7 mouse cellular contexts compared by ENCODE assay signal in the genomic region with DNA sequence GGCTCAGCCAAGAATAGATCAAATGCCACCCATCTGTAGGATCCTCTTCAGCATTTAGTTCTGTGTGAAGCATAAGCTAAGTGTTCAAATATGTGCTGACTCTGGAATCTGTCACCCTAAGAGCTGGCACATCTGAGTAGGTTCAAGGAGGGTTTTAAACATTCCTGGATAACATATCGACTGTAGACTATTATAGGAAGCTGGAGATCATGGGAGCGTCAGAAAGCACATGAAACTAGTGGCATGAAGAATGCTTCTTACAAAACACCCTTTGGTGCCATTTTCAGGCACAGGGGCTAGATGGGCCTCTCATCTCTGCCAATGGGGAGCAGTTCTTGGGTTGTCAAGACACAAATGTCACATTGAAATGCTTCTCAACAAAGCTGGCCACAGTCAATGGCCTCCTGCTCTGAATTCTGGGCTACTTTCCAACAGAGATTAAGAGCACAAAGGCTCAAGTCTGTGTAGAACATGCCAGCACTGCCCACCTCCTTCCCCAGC. TPM values are rescaled to one million over a fixed set of nuclear protein-coding genes. Genes with fewer than 3 reads are reported as not detected.
DNase-seq lines count a peak whose midpoint lies in the region; ATAC-seq lines count a peak whose summit lies in the region.

No protein-coding gene starts in this region.

- no peak overlapping the region for H3K4me3 ChIP-seq in forebrain, embryonic 14.5 days (ENCODE audit: low read depth, low read length)
- H3K4me3 ChIP-seq in intestine, embryonic 16.5 days (ENCODE audit: low read length), result no peak overlapping the region
- no peak overlapping the region for H3K4me3 ChIP-seq in midbrain, embryonic 12.5 days

- H3K4me2 ChIP-seq in forebrain, embryonic 14.5 days (ENCODE audit: low read length), result peak overlapping the region; percentile 40; the same call in 1 of the 2 replicates
- no peak overlapping the region for H3K4me2 ChIP-seq in intestine, embryonic 16.5 days (ENCODE audit: low read depth, low read length)
- H3K4me2 ChIP-seq in midbrain, embryonic 12.5 days (replicated peaks), result peak overlapping the region; percentile 26

- H3K27me3 ChIP-seq in forebrain, embryonic 14.5 days (replicated peaks; ENCODE audit: control insufficient read depth, insufficient read depth, low read length), result no peaks in the 10 kb centered on the region
- no peaks in the 10 kb centered on the region for H3K27me3 ChIP-seq in intestine, embryonic 16.5 days (replicated peaks; ENCODE audit: control insufficient read depth, insufficient read depth, low read length)
- H3K27me3 ChIP-seq in midbrain, embryonic 12.5 days, result no peaks in the 10 kb centered on the region

- no peak overlapping the region for H3K9ac ChIP-seq in forebrain, embryonic 14.5 days (ENCODE audit: low read length)
- H3K9ac ChIP-seq in intestine, embryonic 16.5 days (ENCODE audit: low read depth, low read length), result no peak overlapping the region
- no peak overlapping the region for H3K9ac ChIP-seq in midbrain, embryonic 12.5 days (replicated peaks)

- H3K36me3 ChIP-seq in forebrain, embryonic 14.5 days (ENCODE audit: control insufficient read depth, insufficient read depth, low read length), result peaks cover 21% of the 10 kb centered on the region
- H3K36me3 ChIP-seq in intestine, embryonic 16.5 days (ENCODE audit: control insufficient read depth, insufficient read depth, low read length), result no peaks in the 10 kb centered on the region
- peaks cover 16% of the 10 kb centered on the region for H3K36me3 ChIP-seq in midbrain, embryonic 12.5 days

- peak overlapping the region; percentile 84 for H3K27ac ChIP-seq in forebrain, embryonic 14.5 days (ENCODE audit: low read depth, low read length)
- peak overlapping the region; percentile 35; the same call in 1 of the 2 replicates for H3K27ac ChIP-seq in intestine, embryonic 16.5 days (ENCODE audit: low read length)
- H3K27ac ChIP-seq in midbrain, embryonic 12.5 days (replicated peaks), result peak overlapping the region; percentile 83

- ATAC-seq in forebrain, embryonic 14.5 days, result peak; percentile 80
- ATAC-seq in intestine, embryonic 16.5 days, result no peak
- ATAC-seq in midbrain, embryonic 12.5 days (ENCODE audit: low FRiP score, low read depth), result peak; percentile 65

- WGBS in forebrain, embryonic 14.5 days, result 8% methylated on average over 2 of the region's 2 CpGs
- WGBS in intestine, embryonic 16.5 days, result 45% methylated on average over 2 of the region's 2 CpGs
- 62% methylated on average over 2 of the region's 2 CpGs for WGBS in midbrain, embryonic 12.5 days

- peak; percentile 26 for DNase-seq in right cerebral cortex, adult 18-20 months
- DNase-seq in right cerebral cortex, postnatal 36 days (ENCODE audit: low spot score in 2 of 2), result no peak
- DNase-seq in forebrain, embryonic 14.5 days (ENCODE audit: low spot score), result peak; percentile 94
- DNase-seq in urinary bladder, postnatal 36 days (ENCODE audit: low spot score in 2 of 2), result no peak
- no peak for DNase-seq in ovary, adult 18-20 months (ENCODE audit: low spot score)

- peaks cover 45% of the 10 kb centered on the region for H3K4me1 ChIP-seq in forebrain, embryonic 14.5 days (ENCODE audit: control insufficient read depth, insufficient read depth, low read length)
- peaks cover 44% of the 10 kb centered on the region for H3K4me1 ChIP-seq in intestine, embryonic 16.5 days (ENCODE audit: control insufficient read depth, insufficient read depth, low read length)
- H3K4me1 ChIP-seq in midbrain, embryonic 12.5 days, result peaks cover 51% of the 10 kb centered on the region

- no peaks in the 10 kb centered on the region for H3K9me3 ChIP-seq in forebrain, embryonic 14.5 days (replicated peaks; ENCODE audit: control insufficient read depth, low read length)
- H3K9me3 ChIP-seq in intestine, embryonic 16.5 days (ENCODE audit: control insufficient read depth, low read length), result no peaks in the 10 kb centered on the region
- no peaks in the 10 kb centered on the region for H3K9me3 ChIP-seq in midbrain, embryonic 12.5 days

RNA-seq across cellular contexts. Expression of a gene that starts 7.8 kb away (rescaled TPM):
- polyA plus RNA-seq in forebrain, embryonic 14.5 days (2014; fragmentation: Nextera tagmentation; extraction: Ambion mirVana), result 137 and 152 TPM in 2 replicates
- 100 and 113 TPM in 2 replicates for polyA plus RNA-seq in intestine, embryonic 16.5 days (2015; fragmentation: Nextera tagmentation; extraction: Ambion mirVana)
- 128 and 130 TPM in 2 replicates for polyA plus RNA-seq in midbrain, embryonic 12.5 days (2016; fragmentation: Nextera tagmentation; extraction: Ambion mirVana)

Comparison
In these comparisons a context has a peak if more than half of its experiments do, and no peak if none do; other contexts are left out.
1. DNase-seq: peak in right cerebral cortex, adult 18-20 months (single experiment) and forebrain, embryonic 14.5 days (single experiment); none in right cerebral cortex, postnatal 36 days (0 of 2), urinary bladder, postnatal 36 days (0 of 2) and ovary, adult 18-20 months (single experiment).
2. Peak in every context shown above with its lines, with median percentiles within 50 percentile points of each other: H3K27ac ChIP-seq.